ENCODE assay signal across 14 mouse cellular contexts in genomic region chr11:9113189-9113588, GRCm38 (mm10).
"Had no signal": no experiment of that assay in that cellular context is flagged by ENCODE, and none has a peak within 500 bp of the region (broad histone marks: within the 10 kb centered on the region; RNA-seq: fewer than 3 reads in every experiment).

No protein-coding gene starts in this region.

- DNase-seq: kidney, adult 8-10 months; kidney, postnatal 25 days; lung, adult 2 months; lung, postnatal 36 days; right cerebral cortex, adult 18-20 months; right cerebral cortex, postnatal 25 days; thymus, postnatal 36 days had no signal

- H3K4me3 ChIP-seq: left cerebral cortex, adult 2 months; limb, embryonic 10.5 days; midbrain, embryonic 13.5 days; myocyte; neural tube, embryonic 15.5 days had no signal

- H3K9me3 ChIP-seq: limb, embryonic 10.5 days; midbrain, embryonic 13.5 days; neural tube, embryonic 15.5 days had no signal

- H3K27ac ChIP-seq: left cerebral cortex, adult 2 months; limb, embryonic 10.5 days; liver, embryonic 14.5 days; midbrain, embryonic 13.5 days; neural tube, embryonic 15.5 days had no signal

- H3K36me3 ChIP-seq: limb, embryonic 10.5 days; midbrain, embryonic 13.5 days; neural tube, embryonic 15.5 days had no signal

- ATAC-seq: lung, postnatal 0 days; midbrain, embryonic 13.5 days had no signal

- H3K9ac ChIP-seq: liver, embryonic 14.5 days; midbrain, embryonic 13.5 days; neural tube, embryonic 15.5 days had no signal
